Mouse (Mus musculus) spleen, adult 12 weeks (tissue): ENCODE data around the gene Exo5.

Experiments used
- DNase-seq: peaks from one replicate; pipeline ENCODE4 v3.0.0; 2022; ENCODE audit warnings: low spot score

The Exo5 gene

DNA sequence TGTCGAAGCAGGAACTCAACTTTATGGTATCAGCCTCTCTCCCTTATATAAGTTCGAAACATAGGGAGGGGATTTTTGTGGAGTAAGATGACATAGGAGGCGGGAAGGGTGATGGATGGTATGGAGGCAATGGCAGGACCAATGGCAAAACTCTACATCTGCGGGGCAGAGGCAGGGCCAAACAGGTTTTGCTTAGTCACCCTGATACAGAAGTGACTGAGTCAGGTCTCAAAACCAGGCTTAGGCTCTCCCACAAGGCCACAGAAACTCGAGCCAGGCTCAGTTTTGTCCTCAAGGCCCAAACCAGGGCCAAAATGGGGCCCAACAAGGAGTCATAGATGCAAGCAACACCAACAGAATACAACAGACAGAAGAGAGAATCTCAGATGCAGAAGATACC lies 19.2 kb downstream of the Exo5 start:
- DNase-seq: no peak

DNA sequence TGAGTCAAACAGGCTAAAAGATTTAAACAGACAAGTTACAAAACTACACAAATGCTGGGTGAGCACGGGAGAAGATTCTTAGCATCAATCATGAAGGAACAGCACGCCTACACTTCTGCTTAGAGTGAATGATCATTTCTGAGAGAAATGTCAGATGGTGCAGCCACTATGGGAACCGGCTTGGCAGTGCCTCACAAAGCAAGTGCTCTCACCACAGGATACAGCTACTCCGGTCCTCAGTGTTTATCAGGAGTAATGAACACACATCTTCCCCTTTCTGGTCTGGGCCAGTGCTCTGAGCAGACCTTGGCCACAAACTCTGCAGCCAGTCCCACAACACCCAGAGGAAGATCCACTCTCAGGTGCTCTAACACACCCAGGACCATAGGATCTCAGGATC lies 20.3 kb downstream of the Exo5 start:
- no peak for DNase-seq

DNA sequence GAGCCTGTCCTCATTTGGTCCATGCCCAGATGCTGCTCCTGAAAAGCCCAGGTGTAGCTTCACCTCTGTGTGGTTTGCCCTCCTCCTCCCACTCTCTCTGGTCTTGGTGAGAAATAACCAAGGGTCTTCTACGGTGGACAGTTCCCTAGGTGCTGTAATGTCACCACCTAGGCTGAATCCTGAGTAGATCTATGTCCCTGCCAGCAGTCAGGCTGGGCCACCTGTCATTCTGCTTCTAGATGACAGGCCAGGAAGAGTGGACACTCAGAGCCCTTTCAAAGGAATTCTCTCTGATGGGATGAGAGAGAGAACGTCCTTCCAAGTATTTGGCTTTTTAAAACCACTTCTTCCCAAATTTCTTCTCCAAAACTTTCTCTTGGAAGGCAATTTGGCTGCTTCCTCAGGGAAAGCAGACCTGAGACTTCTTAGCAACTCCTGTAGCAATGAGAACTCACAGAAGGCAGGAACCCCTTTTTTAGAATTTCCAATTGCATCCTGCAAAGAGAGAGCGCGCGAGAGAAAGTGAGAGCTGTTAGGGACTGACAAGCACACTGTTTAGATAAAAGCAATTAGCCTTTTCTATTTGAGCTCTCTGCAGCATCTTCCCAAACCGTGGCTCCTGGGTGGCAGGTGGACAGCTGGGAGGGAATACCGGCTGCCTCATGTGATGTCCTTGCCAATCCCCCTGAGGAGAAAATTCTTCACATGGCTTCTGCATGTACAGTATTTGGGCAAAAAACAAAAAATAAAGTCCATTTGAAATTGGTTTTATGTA lies 28.8 kb downstream of the Exo5 start:
- DNase-seq: no peak

DNA sequence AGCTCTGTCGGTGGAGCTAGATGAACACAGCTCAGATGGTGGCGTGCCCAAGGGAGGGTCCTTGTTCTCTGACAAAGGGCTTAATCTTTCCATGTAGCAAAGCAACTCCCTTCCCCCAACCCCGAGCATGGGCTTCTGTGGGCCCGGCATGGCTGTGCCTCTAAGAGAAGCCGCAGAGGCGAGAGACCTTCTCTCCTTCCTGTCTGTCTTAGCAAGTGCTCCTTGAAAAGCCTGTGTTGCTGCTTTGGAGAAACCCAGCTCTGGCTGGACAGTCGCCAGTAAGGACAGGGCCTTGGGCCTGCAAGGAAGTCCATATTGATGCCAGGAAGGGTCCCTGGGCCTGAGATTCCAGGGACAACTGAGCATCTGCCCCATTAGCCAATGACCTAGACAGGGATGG lies 29.6 kb downstream of the Exo5 start:
- DNase-seq: no peak

DNA sequence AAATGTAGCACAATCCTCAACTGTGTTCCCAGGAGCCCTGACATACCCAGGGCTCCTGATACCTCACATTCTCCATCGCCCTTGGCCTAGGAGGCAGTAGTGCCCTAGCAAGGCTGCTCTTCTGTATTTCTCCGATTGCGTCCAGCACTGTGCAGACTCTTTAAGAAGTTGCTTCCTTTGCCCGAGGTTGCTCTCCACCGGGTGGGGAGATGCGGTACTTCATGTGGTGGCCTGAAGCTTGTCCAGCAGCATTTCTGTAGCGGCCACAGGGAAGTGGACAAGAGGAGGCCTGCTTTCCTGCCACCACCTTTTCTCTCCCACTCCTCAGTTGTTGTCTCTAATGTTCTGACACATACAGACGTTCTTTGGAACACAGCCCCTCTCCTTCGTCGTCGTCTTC lies 30.2 kb downstream of the Exo5 start:
- no peak for DNase-seq

DNA sequence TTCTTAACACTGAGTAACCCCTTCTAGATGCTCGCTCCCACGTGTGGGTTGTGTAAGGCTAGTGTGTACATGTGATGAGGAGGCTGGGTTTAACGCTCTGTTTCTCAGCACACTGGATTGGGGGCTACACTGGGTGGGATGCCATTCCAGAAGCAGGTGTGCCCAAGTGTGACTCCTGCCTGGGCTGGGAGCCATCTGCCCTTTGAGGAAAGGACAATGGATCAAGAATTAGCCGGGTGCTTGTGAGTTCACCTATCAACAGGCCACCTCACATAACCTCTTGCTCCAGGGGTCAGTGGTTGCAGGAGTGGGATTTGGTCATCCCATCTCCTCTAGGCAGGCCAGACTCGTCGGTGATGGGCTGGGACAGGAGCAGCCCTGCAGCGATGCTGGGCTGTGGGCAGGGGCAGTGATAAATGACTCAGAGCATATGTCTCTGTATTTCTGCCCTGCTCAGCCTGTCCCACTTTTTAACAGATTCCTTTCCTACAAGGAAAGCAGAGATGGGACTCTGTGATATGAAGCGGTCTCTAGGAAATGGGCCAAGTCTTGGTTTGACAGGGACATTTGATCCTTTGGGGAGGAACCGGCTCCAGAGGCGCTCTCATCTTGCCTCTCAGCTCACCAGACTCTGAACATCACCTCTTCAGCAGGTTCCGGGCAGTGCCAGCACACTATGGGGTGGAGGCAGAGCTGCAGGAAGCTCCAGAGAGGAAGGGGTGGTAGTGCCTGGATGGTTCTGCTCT lies 31.0 kb downstream of the Exo5 start:
- no peak for DNase-seq

DNA sequence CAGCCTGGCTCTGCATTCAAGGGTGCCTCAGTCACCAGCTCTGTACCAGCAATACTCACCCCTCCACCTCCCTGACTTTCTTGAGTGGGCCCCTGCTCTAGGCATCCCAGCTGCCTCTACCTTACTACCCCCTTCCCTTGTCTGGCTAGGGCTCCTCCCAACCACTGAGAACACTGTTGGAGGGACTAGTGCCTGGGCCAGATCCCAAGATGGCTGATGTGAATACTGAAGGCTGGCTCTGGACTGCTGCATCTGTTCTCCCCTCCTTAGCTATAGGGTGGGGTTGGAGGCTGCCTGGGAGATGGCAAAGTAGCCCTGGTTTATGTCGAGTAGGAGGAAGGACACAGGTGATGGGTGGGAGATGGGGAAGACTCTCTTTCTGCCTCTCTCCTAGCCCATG lies 32.3 kb downstream of the Exo5 start:
- no peak for DNase-seq

DNA sequence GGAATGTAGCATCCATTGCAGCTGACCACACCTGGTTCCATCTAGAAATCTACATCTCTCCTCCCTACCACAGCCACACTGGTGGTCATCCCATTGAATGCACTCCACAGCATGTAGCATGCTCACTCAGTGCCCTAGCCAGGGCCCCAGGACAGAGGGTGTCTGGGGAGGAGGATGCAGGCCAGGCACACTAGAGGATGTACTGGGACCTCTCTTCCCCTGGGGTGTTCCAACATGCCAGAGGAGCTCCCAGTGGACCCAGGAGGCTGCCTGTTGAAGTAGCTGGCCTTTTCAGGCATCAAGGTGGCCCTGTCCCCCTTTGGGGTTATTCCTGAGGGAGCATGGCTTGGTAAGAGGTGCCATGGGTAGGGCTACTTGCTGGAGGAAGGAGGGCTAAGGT lies 32.9 kb downstream of the Exo5 start:
- DNase-seq: no peak

DNA sequence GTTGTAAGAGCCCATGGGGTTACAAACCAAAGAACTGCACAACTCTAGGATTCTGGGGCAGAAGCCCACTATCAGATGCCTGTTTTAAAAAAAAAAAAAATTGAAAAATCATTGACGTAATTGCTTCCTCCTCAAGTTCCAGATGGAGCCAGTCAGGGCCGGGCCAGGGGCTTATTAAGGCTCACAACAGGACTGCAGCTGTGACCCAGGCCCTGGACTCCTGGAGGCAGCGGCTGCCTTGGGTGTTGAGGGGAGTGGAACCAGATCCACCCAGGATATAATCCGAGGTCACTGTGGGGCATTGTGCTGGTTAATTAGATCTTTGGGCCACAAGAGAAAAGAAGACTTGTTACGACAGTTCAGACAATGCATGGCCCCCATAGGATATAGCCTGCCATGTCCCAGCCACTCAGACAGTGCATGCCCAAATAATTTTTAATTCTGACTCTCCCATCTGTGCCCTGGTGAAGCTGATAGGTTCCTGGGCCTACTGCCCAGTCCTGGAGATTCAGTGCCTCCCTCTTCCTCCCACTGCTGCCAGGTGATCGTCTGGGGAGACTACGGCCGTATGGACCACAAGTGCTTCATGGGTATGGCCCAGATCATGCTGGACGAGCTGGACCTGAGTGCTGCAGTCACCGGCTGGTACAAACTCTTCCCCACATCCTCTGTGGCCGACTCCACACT lies 33.9 kb downstream of the Exo5 start:
- DNase-seq: no peak

DNA sequence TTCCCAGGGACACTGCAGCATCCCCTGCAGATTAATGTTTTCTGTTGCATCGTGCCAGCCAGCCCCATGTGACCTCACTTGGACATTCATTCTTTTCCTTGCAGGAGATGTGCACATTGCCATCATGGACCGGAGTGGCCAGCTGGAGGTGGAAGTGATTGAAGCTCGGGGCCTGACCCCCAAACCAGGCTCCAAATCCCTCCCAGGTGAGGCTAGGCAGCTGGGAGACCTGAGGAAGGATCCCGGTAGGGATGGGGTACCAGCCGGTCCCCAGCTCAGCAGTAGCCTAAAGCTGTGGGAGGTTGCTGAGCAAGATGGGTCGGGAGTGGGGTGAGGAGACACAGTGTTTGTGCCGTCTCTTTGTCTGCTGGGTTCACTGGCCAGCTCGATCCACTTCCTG lies 35.9 kb downstream of the Exo5 start:
- no peak for DNase-seq

DNA sequence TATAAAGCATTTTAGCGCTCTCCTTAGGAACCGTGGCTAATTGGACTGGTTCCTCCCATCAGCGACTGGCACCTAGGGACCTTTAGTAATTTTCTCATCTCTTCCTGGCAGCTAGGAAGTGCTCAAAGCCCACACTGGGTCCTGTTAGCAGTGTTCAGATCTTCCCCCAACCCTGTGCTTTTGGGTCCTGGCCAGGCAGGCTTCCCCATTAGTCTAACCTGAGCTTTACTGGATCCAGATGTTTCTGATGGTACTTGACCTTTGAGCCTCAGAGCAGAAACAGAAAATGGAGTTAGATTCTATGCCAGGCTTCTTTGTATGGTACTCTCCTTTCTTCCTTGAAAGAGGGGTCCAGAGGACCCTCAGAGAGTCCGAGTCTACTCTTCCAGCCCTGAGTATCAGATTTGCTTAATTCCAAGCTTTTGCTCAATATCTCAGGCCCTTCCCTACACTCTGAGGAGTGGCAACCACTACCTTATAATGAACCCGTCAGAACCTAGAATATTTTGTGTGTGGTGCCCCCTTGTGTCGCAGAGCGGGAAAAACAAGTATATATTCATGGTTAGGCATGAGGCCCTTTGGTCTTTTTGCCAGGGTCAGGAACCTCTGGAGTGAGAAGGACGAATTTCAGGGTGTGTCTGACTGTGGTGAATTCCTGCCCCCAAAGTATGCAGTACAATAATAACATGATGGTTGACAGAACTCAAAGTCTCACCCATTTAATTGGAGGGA lies 37.3 kb downstream of the Exo5 start:
- DNase-seq: no peak

DNA sequence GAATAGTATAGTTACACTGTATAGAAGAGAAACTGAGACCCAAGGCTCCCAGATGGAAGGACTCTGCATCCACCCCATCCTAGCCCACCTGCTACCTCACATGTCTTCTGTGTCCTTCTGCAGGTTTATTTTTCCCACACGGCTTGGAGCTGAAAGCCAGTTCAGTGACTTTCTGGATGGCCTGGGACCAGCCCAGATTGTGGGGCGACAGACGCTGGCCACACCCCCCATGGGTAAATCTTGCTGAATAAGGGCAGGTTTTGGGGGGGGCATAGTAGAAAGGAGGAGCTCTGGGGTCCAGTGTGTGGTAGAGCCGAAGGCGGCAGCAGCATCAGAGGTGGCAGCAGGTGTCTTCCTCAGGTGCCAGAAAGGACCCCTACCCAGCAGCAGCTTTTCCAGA lies 38.0 kb downstream of the Exo5 start:
- no peak for DNase-seq

DNA sequence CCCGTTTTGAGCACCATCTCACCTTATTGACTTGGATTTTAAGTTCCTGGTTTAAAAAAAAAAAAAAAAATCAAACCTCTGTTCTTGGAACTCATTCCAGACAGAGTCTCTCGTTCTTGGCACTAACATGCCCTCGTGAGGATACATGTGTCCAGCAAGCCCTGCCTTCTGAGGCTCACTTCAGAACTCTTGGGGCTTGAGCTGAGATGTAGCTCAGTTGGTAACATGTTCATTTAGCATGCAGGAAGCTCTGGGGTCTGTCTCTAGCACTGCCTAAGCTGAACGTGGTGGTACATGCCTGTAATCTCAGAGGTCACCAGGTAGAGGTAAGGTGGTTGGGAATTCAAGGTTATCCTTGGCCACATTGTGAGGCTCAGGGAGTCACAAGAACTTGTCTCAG lies 38.7 kb downstream of the Exo5 start:
- DNase-seq: no peak

DNA sequence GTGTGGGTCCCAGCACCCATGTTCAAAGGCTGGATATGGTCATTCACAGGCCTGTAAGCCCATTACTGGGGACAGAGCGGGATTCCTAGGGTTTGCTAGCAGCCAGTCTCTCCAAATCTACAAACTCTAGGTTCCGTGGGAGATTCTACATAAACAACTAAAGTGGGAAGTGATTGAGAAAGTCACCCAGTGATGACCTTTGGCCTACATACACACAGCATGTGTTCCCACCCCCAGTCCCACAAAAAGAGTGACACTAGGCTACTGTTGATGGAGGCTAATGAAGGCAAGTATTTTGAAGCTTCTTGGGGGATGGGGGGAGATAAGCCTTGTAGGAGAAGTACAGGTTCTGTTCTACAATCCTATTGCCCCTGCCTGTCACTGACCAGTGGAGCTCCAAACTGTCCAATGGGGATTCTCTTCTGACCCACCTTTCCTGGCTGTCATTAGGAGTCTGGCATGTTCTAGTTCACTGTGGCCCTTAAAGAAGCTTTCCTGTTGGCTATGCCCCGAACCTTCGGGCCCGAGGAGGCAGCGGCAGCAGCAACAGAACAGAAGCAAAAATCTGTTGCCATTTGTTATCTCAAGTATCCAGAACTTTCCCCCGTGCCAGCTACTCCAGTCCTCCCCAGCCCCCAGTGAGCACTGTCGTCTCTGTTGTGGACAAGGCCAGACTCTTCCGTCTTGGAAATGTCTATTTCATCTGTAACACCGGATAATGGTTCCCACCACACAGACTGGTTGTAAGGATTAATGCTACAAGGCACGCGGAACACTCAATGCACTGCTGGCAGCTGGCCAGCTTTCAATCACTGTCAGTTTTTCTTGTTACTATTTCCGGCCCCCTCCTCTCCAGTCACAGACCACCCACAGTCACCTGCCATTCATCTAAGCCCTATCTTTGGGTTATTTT lies 39.4 kb downstream of the Exo5 start:
- DNase-seq: no peak

DNA sequence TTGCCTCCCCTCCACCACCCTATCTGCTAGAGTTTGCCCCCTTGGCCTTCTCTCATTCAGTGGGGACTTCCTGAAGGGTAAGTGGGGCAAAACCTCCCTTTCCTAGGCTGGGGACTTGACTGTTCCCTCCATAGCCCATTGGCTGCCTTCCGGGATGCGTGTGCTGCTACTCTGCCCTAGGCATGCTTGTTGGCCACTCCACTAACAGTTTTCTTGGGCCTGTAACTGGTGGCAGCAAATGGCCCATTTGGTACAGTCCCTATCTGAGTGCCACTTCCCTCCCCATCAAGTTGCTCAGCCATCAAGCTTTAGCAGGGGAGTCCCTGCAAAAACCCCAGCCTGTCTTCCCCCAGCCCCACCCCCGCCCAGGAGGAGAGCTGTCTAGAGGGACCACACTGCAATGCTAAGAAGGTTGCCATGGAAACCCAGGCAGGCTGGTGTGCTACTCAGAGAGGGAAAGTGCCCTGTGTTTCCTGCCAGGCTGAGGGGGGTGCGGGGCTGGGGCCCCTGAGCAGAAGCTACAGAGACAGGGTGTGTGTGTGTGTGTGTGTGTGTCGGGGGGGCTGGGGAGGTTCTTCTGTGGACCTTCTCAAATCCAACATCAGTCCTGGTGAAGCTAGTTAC lies 42.7 kb downstream of the Exo5 start:
- no peak for DNase-seq

DNA sequence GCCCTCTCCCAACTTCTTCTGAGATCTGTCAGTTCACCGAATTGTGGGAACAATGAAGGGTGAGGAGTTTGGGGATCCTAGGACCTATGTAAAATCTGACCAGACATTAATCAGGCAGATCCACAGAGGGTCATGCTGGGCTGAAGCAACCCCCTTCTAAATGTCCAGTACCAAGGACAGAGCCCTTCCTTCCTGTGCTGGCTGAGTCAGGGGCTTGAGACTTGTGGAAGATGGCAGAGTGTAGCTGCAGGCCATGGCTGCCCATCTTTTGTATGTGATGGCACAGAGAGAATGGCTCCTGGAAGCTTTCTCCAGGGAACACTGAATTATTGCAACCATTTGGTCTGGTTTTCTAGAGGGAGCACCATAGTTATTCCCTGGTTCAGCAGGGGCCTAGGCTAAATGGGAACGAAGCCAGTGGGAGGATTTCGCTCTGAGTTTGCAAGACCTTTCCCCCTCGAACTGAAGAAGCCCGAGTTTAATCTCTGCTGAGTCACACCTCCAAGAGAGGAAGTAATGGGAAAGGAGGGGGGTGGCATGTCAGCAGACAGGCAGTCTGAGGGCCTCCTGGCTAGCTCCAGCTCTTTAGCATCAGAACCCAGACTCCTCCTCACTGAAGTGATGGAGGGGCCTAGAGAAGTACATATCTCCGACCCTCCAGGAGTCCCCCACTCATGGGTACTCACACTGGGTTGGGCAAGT lies 43.9 kb downstream of the Exo5 start:
- DNase-seq: no peak

DNA sequence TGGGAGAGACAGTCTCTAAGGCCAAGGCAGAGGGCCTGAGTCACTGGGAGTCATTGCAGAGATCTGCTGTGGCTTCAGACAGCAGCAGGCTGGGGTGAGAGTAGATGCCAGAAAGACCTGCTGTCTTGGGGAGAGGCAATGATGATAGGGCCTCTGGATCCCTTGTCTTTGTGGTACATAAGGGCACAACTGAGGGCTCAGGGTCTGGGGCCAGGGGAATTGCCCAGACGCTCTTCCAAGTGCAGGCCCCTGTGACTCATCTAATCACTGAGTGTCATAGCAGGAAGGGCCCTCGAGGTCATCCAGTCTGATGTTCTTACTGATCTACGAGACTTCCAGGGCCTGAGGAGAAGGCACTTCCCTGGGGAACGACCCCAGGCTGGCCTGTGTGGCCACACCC lies 45.4 kb downstream of the Exo5 start:
- DNase-seq: no peak

DNA sequence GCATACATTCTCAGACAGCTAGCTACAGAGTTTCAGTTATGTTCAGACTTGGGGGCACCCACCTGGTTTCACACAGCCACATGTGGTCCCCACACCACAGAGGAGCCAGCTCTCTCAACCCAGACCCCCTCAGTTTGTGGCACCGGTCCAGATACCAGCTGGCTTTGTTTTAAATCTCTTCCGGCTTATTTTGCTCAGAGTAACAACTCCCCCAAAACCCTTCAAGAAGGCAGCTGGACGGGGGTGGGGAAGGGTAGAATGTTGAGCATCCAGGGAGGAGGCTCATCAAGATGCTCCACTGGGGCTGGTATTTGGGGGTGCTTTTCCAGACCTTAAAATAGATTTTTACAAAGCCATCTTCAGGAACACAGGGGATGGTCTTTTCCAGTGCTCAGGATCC lies 46.1 kb downstream of the Exo5 start:
- DNase-seq: no peak

DNA sequence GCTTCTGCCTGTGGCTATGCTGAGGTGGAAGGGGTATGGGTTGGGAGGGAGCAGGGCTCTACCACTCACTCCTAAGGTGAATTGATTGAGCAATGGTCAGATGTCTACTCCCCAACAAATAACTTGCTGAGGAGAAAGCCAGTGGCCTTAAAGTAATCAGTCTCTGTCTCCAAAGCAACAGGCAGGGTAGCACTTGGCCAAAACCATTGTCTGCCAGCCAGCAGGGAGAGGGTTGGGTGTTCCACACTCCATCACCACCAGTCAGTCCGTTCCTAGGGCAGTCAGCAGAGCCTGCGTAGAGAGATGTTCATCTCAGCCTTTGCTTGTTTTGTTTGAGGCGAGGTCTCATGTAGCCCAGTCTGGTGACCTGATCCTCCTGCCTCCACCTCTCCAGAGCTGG lies 48.9 kb downstream of the Exo5 start:
- no peak for DNase-seq
